Mouse (Mus musculus) heart, postnatal 14 days (tissue): ENCODE results near the gene Ufsp2. TPM values are rescaled to one million over a fixed set of nuclear protein-coding genes. Genes with fewer than 3 reads are reported as not detected.
A peak's percentile ranks its signal among the peaks of the same experiment; 100 is the strongest.

Source experiments
- DNase-seq, 2 experiments: peaks; one replicate each; pipeline ENCODE4 v3.0.0; 2021 to 2022
- intact Hi-C: fragments of 180-260 bp; cut with DNase I; formaldehyde crosslinking; loops from one replicate; pipeline ENCODE4 v1.15.1; 2025
- long read RNA-seq, 2 experiments: library from polyadenylated mRNA; stranded (forward); transcript quantifications; one replicate each; pipeline ENCODE4 v2.0.0; 2021
- total RNA-seq, 2 experiments: library from RNA; stranded (reverse); gene quantifications; 2 replicates each; pipeline ENCODE4 v1.2.3; 2021

Ufsp2 gene
- total RNA-seq: 10 to 100 TPM; 32.7 to 33.5 TPM
- long read RNA-seq, experiment 1, transcript Ufsp2-201 (12 exons, 1,640 nt): major isoform, 27 of 38 reads
- long read RNA-seq, experiment 1, partial matches to known transcripts: 1 of 38 reads
- long read RNA-seq, experiment 1, other reads (novel, unspliced or antisense): 10 of 38 reads
- long read RNA-seq, experiment 2, transcript Ufsp2-201 (12 exons, 1,640 nt): major isoform, 29 of 35 reads
- long read RNA-seq, experiment 2, partial matches to known transcripts: 1 of 35 reads
- long read RNA-seq, experiment 2, other reads (novel, unspliced or antisense): 5 of 35 reads

DNA sequence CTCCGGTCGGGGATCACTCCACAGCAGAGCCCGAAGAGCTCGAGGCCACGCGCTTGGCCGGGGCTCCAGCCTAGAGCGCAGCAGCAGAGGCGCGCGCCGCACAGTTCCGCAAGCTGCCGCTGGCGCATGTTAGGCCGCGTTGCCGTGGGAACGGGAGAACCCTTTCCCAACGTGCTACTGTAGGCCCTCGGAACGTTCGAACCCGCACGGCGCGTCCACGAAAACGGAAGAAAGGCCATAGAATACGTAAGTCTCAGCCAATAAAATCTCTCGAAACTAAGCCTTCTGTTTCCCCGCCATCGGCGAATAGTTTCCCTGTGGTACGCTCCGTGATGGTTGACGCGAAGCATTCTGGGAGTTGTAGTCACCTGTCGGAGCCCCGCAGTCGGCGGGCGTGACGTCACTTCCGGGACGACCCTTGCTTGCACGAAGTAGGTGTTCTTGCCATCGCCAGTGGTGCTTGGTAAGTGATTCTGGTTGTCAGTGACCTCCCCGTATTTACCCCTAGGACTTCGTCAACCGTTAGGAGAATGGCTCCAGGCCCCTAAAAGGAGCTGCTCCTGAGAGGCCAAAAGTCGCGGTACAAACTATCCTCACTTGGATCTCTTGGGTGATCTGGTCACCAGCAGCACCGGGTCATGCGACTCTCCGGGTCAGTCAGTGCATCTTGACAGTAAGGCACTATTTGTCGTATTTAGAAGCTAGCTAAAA, at the start of gene Ufsp2, which contains the start of gene 1700029J07Rik:
TSS of gene Ufsp2 (plus strand) at position 403 of the 711 bp plus-strand sequence.
TSS of gene 1700029J07Rik (minus strand) at position 127 of the 711 bp plus-strand sequence.
- DNase-seq: peak; percentile 95 to 97
- intact Hi-C loops: no loop called here

DNA sequence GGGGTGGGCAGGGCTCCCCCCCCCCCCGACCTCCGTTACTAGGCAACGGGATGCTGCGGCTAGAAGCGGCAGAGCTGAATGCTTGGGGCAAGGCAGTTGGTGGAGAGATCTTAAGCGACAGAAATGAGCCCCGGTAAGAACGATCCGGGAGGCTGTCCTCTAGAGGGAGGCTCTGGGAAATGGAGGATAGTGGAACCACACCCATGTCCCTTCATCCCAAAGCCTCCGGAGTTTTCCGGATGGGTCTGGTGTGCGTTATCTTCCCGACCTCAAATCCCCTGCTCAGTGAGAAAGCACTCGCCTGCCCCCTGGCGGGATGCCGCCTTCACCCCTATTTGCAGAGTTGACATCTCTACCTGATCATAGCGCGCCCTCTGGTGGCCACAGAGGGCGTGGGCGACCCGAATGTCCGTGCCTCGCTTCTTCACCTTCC, 40.7 kb upstream of the Ufsp2 start, which contains the start of gene Ccdc110:
TSS of gene Ccdc110 (plus strand) at position 38 of the 433 bp plus-strand sequence.
- DNase-seq: peak; percentile 98 to 99
- intact Hi-C loops: loop anchor here (1.0 to 5.0 kb wide), 6 partner anchors 47 to 572 kb away; partner anchors contain the start of gene Pdlim3

DNA sequence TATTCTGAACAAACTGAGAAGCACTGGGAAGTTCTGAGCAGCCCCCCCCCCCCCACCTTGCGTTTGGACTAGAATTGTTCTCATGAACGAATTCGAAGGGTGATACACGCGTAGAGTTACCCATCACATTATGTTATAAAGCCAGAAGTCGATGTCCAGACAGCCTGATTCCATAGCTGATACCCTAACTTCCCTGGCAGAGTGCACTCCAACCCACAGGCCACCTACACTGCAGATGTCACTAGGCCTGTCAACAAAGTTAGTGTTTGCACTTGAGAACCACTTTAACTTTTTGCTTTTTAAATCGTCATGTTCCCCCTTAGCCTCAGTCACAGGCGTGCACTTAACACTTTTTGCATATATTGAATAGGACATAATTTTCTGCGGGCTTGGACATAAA, 38.3 kb upstream of the Ufsp2 start:
- no peak for DNase-seq
- intact Hi-C loops: loop anchor here (5.0 kb wide), 1 partner anchor 140 kb away; no protein-coding TSS in a partner anchor

DNA sequence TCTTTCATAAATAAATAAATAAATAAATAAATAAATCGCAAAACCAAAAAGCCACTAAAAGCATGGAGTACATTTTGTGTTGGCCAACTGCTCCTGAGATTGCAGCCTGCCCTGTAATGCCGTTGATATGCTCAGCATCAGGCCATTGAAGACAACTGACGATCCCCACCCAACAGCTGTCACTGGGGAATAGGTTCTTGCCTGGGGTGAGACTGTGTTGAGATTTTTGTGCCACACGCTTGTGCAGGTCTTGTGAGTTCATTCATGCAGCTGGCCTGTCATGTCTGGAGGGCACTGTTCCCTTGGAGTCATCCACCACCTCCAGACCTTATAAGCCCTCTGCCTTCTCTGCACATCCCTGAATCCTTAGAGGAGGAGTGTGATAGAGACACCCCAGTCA, 29.0 kb upstream of the Ufsp2 start:
- no peak for DNase-seq
- intact Hi-C loops: no loop called here

DNA sequence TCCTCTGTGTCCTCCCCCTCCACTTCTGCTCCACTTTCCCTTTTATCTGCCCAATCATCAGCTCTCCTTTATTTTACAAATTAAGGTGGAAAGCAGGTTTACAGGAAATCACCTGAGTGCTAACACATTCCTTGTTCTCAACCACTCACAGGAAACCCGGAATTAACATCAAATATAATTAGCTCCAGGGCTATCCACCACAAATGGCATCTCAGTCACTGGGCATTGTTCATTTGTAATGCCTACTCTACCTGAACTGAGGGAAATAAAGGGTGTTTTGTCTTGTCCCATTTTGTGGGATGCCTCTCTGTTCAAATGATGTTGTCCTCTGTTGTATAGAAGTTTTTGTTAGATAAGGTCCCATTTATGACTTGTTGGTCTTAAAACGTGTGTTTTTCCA, 24.7 kb upstream of the Ufsp2 start:
- intact Hi-C loops: no loop called here
- DNase-seq: no peak

DNA sequence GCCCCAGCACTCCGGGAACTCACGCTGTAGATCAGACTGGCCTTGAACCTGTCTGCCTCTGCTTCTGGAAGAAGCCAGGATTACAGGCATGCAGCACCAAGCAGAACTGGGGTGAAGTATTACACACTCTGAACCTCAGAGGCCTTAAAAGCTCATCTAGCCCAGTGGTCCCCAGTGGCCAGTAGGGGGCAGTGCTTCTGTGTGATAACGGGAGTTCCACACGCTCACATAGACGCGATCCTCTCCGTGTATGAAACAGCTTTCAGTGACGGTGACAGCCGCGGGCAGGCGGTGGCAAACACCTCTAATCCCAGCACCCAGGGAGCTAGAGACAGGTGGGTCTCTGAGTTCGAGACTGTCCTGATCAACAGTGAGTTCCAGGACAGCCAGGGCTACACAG, 4.4 kb upstream of the Ufsp2 start:
- intact Hi-C loops: no loop called here

DNA sequence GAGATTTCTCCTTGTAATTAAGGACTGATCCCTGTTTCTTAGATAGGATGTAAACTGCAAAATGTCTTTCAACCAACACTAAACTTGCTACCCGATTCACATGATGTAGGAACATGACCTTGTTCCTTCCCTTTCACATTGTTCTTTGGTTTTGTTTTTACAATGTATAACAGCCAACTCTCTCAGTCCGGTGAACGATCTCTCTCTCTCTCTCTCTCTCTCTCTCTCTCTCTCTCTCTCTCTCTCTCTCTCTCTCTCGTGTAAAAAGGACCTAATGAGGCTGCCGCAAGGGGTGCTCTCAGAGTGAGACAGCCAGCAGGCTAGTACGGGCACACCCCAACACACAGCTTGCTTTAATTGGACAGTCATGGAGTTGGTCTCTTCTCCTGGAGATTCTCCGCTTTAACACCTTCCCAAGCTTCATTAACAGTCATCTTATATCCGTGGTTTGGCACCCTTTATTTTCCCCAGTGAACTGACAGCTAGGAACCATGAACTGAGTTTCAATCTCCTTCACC, 1.3 kb upstream of the Ufsp2 start:
- intact Hi-C loops: no loop called here
- DNase-seq: no peak

More for the DNA sequence above, 4.4 kb upstream of the Ufsp2 start:
- DNase-seq: no peak

DNA sequence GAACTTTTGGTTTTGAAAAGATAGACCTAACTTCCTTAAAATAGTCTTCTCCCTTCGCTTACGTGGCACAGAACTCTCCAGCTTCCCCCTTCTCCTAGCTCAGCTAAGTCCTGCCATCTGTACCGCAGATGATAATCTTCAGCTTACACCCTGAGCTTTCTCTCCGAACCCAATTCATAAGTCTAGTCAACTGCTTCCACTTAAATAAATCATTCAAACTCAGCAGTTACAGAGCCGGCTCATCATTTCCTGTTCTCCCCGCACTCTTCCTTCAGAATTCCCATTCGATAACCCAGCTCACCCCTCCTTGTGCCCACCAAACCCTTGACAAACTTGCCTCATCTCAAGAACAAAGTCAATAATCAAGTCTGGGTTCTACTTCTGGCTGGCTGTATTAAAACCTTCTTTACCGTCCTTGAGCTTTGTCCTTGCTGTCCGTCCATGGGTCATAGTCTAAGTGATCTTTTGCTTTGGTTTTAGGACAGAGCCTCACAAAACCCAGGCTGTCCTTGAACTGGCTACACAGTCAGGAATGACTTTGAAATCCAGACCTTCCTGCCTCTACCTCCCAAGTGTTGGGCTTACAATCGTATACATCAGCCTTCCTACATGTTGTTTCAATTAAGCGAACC, 625 bp downstream of the Ufsp2 start:
- no peak for DNase-seq
- intact Hi-C loops: no loop called here

DNA sequence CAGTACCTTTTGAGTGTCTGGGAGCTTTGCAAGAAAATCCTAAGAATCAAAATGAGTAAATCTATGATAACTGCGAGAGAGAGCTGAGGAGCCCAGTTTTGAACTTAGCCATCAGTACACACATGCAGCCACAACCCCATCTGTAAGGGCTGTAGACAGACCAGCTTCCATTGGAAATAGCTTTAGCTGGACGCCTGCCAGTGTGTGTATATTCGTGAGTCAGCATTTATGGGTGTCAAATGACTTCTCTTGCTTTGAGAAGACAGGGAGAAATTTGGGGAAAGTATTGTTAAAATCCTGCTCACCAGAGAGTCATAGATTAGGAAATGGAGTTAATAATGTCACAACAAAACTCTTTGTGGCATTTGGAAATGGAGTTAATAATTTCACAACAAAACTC, 11.3 kb downstream of the Ufsp2 start:
- no peak for DNase-seq
- intact Hi-C loops: no loop called here

DNA sequence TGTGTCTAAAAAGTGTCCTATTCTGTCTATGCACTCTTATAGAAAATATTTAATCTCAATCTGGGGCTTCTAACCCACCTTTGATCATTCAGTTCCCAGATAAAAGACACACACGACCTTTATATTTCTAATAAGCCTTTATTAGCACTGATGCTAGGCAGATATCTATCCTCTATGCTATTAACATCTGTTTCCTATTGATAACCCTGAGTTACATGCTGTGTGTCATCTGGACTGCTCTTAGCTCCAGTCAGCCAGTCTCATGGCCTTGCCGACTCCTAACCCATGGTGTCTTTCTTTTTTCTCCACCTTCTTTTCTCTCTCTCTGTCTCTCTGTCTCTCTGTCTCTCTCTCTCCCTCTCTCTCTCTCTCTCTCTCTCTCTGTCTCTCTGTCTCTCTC, 12.9 kb downstream of the Ufsp2 start:
- no peak for DNase-seq
- intact Hi-C loops: no loop called here

DNA sequence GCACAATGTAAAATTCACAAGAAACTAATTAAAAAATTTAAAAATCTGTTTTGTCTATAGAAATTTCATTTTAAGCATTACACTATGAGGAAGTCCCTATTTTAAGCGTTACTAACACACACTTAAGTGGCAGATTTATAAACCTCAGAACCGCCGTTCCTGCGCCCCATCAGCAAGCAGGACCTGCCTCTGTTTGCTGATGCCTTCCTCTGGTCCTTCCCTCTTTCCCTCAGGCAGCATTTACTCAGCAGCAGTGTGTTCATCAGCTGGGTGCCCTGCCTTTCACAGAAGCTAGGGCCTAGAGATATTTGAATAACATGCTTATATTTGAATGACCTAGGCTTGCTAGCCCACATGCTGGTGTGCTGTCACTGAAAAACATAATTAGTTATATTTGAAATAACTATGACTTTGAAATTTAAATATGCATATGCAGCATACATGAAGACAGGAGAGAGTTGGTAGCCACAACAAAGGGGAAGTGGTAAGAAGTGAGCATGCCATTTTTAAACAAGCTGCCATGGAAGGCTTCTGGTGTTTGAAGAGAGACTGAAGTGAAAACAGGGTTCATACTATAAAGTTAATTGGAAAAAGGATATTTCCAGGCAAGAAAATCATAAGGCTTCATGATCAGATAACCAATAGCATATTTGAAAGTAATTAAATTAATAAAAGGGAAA, 15.4 kb downstream of the Ufsp2 start:
- intact Hi-C loops: no loop called here
- DNase-seq: no peak

DNA sequence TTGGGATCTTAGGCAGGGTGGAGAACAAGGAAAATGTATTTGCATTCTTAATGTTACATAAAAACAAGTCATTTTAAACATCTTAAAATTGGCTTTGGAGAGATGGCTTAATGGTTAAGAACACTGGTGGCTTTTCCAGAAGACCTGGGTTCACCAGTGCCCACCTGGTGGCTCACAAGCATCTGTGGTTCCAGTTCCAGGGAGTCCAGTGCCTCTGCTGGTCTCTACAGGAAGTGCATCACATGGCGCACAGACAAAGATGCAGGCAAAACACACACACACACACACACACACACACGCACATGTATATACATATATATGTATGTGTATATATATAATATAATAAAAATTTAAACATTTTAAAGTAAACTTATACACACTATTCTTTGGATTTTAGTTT, 18.8 kb downstream of the Ufsp2 start:
- DNase-seq: no peak

DNA sequence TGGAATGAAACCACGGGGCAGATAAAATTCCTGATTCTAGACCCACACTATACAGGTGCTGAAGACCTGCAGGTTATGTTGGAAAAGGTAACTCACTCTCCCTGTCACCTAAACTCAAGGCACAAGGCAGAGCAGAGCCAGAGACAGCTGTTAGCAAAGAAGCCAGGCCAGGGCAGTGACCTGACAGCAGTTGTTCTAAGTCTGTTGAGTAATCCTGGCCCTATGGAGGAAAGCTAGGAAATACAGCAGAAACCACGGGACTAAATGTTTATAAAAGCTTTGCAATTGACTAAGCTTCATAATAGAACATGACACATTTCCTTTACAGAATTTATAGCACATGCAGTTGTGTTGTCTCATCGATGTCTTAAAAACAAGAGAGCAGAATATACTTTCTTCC, 20.2 kb downstream of the Ufsp2 start:
- intact Hi-C loops: loop anchor here (5.0 kb wide), 1 partner anchor 167 kb away; no protein-coding TSS in a partner anchor
- DNase-seq: no peak

More for the DNA sequence above, 18.8 kb downstream of the Ufsp2 start:
- intact Hi-C loops: no loop called here

DNA sequence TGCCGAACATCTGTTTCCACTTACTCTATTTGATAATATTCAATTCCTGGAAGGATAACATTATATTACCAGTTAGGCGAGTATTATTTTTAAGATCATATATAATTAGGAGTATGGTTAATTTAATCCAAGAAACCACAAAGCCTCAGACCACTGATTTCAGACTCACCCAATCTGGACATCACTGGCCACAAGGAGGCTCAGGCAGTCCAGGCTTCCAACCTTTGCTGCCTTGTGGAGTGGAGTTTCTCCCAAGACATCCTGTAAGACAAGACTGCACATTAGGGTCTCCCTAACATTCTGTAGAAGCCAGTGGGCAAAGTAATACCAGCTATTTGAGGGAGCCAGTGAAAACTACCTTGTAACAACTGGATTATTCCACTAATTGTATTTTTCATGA, 22.9 kb downstream of the Ufsp2 start:
- intact Hi-C loops: loop anchor here (5.0 kb wide), 1 partner anchor 164 kb away; no protein-coding TSS in a partner anchor

DNA sequence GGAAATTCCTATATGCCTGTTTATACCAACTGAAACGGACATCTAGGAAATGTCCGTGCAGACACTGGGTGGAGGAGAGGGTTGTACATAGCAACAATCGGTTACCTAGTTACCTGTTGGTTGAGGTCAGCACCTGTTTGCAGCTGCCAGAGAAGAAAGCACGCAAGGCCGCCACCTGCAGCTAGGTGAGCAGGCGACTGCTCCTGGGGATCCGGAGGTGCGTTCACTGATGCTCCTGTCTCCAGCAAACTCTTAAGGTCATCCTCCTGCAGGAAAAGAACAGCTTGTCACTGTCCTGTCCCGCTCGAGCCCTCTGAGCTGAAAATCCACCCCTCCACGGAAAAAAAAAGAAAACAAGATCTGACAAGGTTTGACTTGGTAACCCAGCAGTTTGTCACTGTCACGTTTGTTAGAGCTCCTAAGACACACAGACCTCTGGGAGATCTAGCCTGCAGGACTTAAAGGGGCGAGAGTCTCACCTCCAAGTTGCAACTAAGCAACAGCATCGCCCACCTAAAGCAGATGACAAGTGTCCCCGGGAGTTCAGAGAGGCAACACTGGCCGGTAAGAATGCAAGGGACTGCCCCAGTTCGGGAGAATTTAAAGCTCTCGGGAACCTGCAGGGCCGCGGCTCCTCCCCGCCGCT, 23.9 kb downstream of the Ufsp2 start, which contains the start of gene Lrp2bp:
TSS of gene Lrp2bp (plus strand) at position 166 of the 646 bp plus-strand sequence.
- DNase-seq: peak in 1 of 2 experiments; percentile 19
- intact Hi-C loops: loop anchor here (5.0 kb wide), 1 partner anchor 163 kb away; no protein-coding TSS in a partner anchor

More for the DNA sequence above, 22.9 kb downstream of the Ufsp2 start:
- no peak for DNase-seq

DNA sequence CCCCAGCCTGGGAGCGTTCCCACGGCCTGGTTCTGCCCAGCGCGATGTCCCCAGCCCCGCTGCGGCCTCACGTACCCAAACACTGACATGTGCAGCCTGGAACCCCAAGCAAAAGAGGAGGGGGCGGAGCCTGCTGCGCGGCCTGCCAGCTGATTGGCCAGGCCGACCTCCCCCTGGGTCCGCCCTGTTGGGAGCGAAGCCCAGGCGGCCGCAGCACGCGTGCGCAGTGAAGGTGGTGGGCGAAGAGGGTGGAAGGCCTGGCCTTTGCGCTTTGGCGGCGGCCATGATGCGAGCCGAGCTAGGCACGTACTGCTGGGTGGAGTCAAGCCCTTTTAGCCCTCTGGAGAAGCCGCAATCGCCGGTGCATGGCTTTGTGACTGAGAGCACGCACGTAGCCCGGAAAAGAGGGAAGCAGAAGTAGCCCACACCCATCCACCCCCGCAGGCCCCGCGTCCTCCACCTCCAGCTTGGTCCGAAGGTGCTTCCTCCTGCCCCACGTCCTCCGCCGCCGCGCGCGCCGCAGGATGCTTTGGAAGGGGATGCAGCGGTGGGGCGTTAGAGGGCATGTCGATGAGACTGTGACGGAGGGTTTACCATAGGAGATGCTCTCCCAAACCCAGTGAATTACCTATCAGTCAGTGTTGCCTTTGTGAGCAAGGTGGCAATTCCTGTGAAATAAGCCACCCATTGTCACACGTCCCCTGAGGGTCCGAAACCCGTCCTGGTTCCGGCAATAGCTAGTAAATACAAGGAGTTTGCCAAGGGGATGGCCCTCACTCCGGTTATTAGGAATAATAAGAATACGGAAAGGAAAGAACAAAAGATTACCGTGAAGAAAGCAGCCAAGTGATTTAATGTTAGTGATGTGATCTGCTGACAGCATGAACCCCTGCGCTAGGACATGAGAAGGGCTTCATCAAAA, 24.7 kb downstream of the Ufsp2 start:
- intact Hi-C loops: loop anchor here (5.0 kb wide), 2 partner anchors 152 to 162 kb away; partner anchors contain the start of genes Cfap97 and Snx25
- DNase-seq: peak; percentile 100

DNA sequence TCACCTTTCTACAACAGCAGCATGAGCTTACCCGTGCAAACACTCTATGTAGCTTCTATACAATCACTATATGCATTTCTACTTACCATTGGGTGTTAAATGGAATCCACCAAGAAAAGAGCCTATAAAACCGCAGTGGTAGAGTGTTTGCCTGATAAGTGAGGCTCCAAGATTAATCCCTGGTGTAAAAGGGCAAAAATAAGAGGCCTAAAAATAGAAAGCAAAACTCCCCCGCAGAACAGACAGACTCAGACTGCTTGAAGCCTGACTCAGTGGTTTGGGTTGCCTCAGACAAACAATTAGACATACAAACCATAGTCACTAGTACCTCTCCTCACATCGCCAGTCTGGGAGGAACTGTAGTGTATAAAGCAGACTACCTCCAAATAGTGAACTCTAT, 30.3 kb downstream of the Ufsp2 start, which contains the start of gene Ankrd37:
TSS of gene Ankrd37 (minus strand) at position 112 of the 400 bp plus-strand sequence.
- intact Hi-C loops: no loop called here
- DNase-seq: no peak

DNA sequence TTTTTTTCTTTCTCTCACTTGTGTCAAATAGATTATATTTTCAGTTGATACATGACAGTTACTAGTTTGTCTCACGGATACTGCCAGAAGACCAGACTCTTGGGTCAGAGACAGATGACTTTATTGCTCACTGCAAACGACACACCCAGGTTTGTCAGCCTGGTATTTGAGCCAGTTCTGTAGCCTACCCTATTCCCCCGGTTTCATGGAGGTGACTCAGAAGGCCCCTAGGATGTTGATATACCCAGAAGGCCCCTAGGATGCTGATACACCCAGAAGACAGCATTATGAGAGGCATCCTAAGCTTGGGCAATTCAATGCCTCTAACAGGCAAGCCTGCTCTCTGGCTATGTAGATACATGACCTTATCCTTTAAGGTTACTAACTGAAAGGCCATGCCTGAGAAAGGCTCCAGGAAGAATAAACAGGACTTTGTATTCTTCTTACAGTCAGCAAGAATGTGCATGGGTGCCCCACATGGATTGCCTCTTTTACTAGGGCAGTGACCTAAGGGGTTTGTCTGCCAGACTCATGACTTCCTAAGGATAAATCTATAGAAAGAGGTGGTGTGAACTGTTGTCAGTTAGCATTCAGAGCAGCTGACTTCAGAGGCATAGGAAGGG, 31.8 kb downstream of the Ufsp2 start:
- intact Hi-C loops: no loop called here
- DNase-seq: no peak
